Mouse (Mus musculus) bone marrow macrophage, adult 2 months (primary cell): ENCODE results near the gene Olfr218.

Source experiments
- CTCF ChIP-seq: IDR thresholded peaks from 2 replicates; pipeline ENCODE4 v1.5.1; 2012; ENCODE audit warnings: low read depth, mild to moderate bottlenecking, low read length, moderate library complexity
- POLR2A ChIP-seq: IDR thresholded peaks from 2 replicates; pipeline ENCODE4 v1.6.1; 2012; ENCODE audit warnings: mild to moderate bottlenecking, low read depth, low read length, borderline replicate concordance

DNA sequence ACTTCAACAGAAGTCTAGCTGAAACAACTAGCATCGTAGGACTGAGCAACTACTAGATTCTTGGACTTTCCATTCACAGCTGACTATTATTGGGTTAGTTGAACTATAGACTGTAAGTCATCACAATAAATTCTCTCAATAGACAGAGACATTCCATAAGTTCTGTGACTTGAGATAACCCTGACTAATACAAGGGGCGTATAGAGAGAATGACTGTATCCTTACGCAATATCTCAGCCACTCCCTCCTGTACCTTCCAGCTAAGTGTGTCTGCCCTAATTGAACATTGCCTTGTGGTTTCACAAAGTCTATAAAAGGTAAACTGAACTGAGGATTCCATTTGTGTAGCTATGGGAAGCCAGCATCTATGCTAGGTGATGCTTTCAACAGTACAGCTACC is 52.3 kb downstream of the Olfr218 start:
- no peak for TF ChIP-seq CTCF
- no peak for TF ChIP-seq POLR2A
